Mouse (Mus musculus): ENCODE results near the gene Cfap99. TPM values are rescaled to one million over a fixed set of nuclear protein-coding genes. Genes with fewer than 3 reads are reported as not detected.

The Cfap99 gene
- polyA plus RNA-seq, 1 experiment from 2014 or later: not detected

DNA sequence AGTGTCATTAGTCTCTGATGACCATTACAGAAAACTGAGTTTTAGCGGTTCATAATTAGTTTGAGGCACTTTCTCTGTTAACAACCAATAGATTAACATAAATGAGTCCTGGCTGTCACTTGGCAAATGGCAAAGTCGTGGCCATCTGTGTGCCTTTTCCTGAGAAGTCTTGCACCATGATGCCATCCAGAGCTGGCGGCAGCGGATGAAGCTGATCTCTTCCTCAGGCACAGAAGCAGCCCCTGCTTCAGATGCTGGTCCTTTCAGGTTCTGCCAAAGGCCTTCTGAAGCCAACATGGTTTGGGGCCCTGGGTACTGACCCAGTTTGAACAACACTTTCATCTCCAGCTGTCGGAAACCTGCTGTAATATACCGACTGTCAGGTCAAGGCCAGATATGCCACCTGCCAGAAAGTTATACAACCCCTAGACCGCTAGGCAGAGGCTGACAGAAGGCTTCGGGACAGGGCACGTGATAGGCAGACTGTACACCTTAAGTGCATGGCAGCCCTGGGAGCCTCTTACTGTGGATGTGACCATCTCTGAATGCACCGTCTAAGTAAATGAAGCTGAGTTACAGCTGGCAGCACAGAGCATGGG, 10.6 kb downstream of the Cfap99 start:
- Histone ChIP-seq H3K27me3 (no peaks in the 10 kb centered on the region), H3K9me3 (replicated peaks) (no peaks in the 10 kb centered on the region), H3K9ac (no peak overlapping the region), H3K4me3 (replicated peaks) (no peak overlapping the region), H3K4me2 (no peak overlapping the region), H3K4me1 (no peaks in the 10 kb centered on the region), H3K27ac (no peak overlapping the region), H3K36me3 (no peaks in the 10 kb centered on the region)
- WGBS: 81% methylated on average over 10 of the region's 10 CpGs
- ATAC-seq (replicated peaks; ENCODE audit: low FRiP score): no peak

DNA sequence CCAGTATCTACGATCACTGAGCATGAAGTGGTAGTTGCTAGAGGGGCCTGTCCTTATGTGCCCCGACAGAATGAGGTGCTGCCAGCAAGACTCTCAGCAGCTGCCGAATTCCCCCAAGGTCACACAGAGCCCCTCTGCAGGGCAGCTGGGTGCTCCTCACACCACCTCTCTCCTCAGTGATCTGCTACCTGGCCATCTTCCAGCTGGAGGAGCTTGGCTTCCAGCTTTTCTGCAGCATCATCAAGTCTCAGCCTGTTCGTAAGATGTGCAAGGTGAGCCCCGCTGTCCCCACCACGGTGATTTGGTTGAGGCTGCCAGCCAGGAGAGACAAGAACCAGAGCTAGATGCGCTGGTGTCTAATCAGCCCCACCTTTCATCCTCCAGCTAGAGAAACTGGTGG, 14.0 kb downstream of the Cfap99 start:
- ATAC-seq (replicated peaks; ENCODE audit: low FRiP score): no peak
- no peak overlapping the region for H3K4me2 ChIP-seq
- H3K4me3 ChIP-seq (replicated peaks): no peak overlapping the region
- WGBS: 83% methylated on average over 7 of the region's 7 CpGs
- no peaks in the 10 kb centered on the region for H3K27me3 ChIP-seq
- H3K27ac ChIP-seq: no peak overlapping the region
- no peaks in the 10 kb centered on the region for H3K4me1 ChIP-seq
- H3K9ac ChIP-seq: no peak overlapping the region
- no peaks in the 10 kb centered on the region for H3K9me3 ChIP-seq (replicated peaks)
- H3K36me3 ChIP-seq: no peaks in the 10 kb centered on the region

DNA sequence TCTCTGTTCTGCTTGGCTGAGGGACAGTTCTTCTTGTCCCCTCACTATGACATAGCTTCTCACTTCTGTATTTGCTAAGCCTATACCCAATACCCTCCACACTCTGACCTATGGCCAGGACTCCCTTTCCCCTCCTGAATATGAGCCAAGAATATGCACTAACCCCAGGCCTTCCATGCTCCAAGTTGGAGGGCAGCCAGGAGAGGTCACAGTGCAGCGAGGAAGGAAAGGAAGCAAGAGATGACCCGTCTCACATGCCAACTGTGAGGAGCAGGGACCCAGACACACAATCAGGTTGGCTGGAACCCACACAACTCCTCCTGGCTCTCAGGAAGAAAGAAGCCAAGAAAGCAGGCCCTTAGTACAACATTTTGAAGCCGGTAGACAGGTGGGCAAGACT, 20.6 kb downstream of the Cfap99 start:
- Histone ChIP-seq H3K9ac (no peak overlapping the region), H3K4me2 (no peak overlapping the region), H3K9me3 (replicated peaks) (no peaks in the 10 kb centered on the region), H3K27me3 (no peaks in the 10 kb centered on the region), H3K4me1 (no peaks in the 10 kb centered on the region), H3K27ac (no peak overlapping the region), H3K4me3 (replicated peaks) (no peak overlapping the region), H3K36me3 (no peaks in the 10 kb centered on the region)
- no peak for ATAC-seq (replicated peaks; ENCODE audit: low FRiP score)
- WGBS: 67% methylated on average over 3 of the region's 3 CpGs

DNA sequence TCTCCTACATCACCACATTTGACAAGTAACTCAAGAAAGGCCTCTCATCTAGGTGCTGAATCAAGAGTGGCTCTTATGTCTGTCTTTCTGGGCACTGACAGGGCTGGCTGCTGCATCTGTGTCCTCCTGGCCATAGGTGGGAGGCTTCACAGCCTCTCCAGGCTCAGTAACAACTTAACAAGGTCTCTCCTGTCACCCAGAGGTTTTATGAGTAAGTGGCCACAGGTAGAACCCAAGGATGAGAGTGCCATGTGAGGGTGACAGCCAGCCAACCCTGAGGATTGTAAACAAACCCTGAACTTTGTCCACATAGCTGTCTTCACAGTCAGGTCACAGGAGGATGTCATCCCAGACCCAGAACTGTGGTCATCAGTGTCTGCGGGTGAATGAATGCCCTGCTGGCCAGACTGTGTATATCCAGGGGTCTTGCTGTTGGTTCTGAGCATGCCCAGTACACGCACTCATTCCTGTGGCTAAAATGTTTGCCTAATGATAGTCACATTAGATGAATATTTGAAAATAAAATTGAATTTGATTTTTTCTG, 31.2 kb downstream of the Cfap99 start:
- H3K27me3 ChIP-seq: no peaks in the 10 kb centered on the region
- no peak overlapping the region for H3K27ac ChIP-seq
- H3K4me1 ChIP-seq: no peaks in the 10 kb centered on the region
- H3K4me3 ChIP-seq (replicated peaks): no peak overlapping the region
- H3K36me3 ChIP-seq: no peaks in the 10 kb centered on the region
- H3K4me2 ChIP-seq: no peak overlapping the region
- ATAC-seq (replicated peaks; ENCODE audit: low FRiP score): no peak
- H3K9ac ChIP-seq: no peak overlapping the region
- 62% methylated on average over 2 of the region's 2 CpGs for WGBS
- H3K9me3 ChIP-seq (replicated peaks): no peaks in the 10 kb centered on the region

DNA sequence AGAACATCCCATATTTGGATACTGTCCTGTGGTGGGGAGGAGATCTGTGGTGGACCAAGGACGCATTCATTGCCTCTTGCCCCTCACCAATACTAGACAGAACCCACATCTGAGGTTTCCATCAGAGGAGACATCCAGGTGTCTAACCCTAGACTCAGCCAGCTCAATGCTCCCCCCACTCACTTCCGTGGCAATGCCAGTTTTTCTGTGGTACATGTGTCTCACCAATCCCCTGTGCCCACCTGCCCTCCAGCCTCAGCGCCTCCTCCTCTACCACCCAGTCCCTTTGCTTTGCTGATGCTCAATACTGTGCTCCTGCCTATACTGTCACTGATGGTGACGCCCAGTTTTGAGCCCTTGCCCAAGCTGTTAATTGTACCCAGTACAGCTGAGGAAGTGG, 32.8 kb downstream of the Cfap99 start:
- WGBS: 88% methylated on average over 4 of the region's 4 CpGs
- peaks cover 2% of the 10 kb centered on the region for H3K4me1 ChIP-seq
- no peaks in the 10 kb centered on the region for H3K36me3 ChIP-seq

DNA sequence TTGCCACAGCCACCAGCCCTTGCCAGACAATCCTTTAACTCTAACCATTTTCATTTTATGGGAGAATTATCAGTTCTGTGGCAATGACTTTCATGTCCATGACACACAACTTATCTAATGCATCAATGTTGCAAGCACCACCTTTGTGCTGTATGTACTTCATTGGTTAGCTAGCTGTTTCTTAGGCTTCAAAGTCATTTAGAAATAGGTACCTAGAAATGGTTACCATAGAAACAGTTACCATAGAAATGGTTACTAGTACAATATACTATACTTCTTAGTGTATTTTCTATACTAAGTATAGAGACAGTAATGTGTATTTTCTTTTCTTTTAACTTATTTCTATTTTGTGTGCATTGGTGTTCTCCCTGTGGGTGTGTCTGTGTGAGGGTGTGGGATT, 36.9 kb downstream of the Cfap99 start:
- peaks cover 10% of the 10 kb centered on the region for H3K27me3 ChIP-seq
- no peak overlapping the region for H3K4me2 ChIP-seq
- H3K9me3 ChIP-seq (replicated peaks): no peaks in the 10 kb centered on the region
- no peak overlapping the region for H3K9ac ChIP-seq
- H3K4me3 ChIP-seq (replicated peaks): no peak overlapping the region
- ATAC-seq (replicated peaks; ENCODE audit: low FRiP score): no peak
- H3K4me1 ChIP-seq: peaks cover 12% of the 10 kb centered on the region
- no peak overlapping the region for H3K27ac ChIP-seq
- no peaks in the 10 kb centered on the region for H3K36me3 ChIP-seq

More for the DNA sequence above, 32.8 kb downstream of the Cfap99 start:
- Histone ChIP-seq H3K9ac (no peak overlapping the region), H3K4me2 (no peak overlapping the region), H3K27me3 (no peaks in the 10 kb centered on the region), H3K4me3 (replicated peaks) (no peak overlapping the region), H3K9me3 (replicated peaks) (no peaks in the 10 kb centered on the region), H3K27ac (no peak overlapping the region)
- no peak for ATAC-seq (replicated peaks; ENCODE audit: low FRiP score)

DNA sequence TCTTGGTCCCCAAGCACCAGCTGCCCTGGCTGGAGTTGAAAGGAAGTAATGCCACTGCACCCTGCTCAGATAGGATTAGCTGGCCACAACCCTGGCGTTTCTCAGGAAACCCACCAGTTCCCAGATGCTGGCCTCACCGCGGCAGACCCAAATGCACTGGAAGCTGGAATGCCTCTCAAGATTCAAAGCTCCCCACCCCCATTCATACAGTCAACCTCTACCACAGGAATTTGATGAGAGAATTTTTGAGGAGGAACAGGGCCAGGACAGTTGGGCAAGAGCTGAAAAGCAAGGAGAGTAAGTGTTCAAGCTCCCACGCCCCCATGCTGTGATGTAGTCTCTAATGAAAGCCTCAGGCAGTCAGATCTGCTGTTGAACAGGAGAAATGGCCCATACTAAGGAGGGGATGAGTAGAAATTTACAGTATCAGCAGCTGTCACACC, 37.9 kb downstream of the Cfap99 start:
- no peaks in the 10 kb centered on the region for H3K9me3 ChIP-seq (replicated peaks)
- no peaks in the 10 kb centered on the region for H3K36me3 ChIP-seq
- peaks cover 12% of the 10 kb centered on the region for H3K4me1 ChIP-seq
- ATAC-seq (replicated peaks; ENCODE audit: low FRiP score): no peak
- no peak overlapping the region for H3K27ac ChIP-seq
- no peak overlapping the region for H3K9ac ChIP-seq
- 33% methylated on average over 4 of the region's 4 CpGs for WGBS
- 0 out of 2 replicates have a peak overlapping the region, but pooled peaks have one; percentile 72 for H3K4me2 ChIP-seq
- H3K27me3 ChIP-seq: peaks cover 10% of the 10 kb centered on the region
- no peak overlapping the region for H3K4me3 ChIP-seq (replicated peaks)

DNA sequence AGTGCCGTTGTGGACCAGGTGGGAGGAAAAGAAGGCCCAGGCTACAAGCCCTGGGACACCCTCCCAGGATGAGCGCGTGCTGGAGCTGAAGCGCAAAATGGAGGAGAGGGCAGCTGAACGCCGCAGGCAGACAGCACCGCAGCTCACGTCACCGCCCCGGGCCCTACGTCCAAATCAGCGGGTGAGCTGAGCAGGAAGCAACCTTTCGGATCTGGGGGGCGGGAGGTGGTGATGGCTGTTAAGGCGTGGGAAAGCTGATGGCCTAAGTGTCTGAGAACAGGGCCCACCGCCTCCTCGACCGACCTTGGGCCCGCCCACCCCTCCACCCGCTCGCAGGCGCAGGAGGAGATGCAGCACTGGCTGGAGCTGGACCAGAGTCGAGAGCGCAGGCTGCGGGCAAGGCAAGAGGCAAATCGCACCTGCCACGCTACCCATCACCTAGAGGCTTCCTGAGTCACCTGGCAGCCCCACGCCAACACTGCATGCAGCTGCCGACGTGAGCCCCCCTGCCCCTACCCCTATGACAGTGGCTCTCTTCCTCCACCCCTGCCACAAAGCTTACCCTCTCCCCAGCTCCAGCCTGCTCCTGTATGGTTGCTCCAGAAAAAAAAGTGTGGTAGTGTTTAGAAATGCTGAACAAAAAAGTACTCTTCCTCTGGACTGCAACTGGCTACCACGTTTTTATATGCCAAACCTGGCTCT, 38.6 kb downstream of the Cfap99 start:
- H3K9ac ChIP-seq: peak overlapping the region; percentile 45
- no peaks in the 10 kb centered on the region for H3K9me3 ChIP-seq (replicated peaks)
- no peak overlapping the region for H3K27ac ChIP-seq
- peak overlapping the region; percentile 41 for H3K4me3 ChIP-seq (replicated peaks)
- H3K27me3 ChIP-seq: peaks cover 10% of the 10 kb centered on the region
- ATAC-seq (replicated peaks; ENCODE audit: low FRiP score): peak; percentile 82; the same call in 1 of the 2 replicates
- H3K4me1 ChIP-seq: peaks cover 12% of the 10 kb centered on the region
- no peaks in the 10 kb centered on the region for H3K36me3 ChIP-seq
- peak overlapping the region; percentile 72 for H3K4me2 ChIP-seq
- WGBS: 11% methylated on average over 31 of the region's 31 CpGs

DNA sequence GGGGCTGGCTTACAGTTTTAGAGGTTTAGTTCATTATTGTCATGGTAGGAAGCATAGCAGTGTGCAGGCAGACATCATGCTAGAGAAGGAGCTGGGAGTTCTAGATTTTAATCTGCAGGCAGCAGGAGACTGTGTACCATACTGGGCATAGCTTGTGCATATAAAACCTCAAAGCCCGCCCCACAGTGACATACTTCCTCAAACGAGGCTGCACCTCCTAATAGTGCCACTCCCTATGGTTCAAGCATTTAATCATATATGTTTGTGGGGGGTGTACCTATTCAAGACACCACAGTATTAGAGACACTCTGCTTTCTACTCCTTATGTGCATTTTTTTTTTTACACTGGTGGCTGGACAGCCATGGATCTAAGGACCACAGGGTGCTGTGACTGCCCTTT, 41.7 kb downstream of the Cfap99 start:
- H3K9me3 ChIP-seq (replicated peaks): no peaks in the 10 kb centered on the region
- no peak overlapping the region for H3K4me2 ChIP-seq
- ATAC-seq (replicated peaks; ENCODE audit: low FRiP score): no peak
- H3K9ac ChIP-seq: no peak overlapping the region
- H3K27me3 ChIP-seq: peaks cover 10% of the 10 kb centered on the region
- H3K27ac ChIP-seq: no peak overlapping the region
- H3K4me3 ChIP-seq (replicated peaks): no peak overlapping the region
- no peaks in the 10 kb centered on the region for H3K36me3 ChIP-seq
- H3K4me1 ChIP-seq: peaks cover 13% of the 10 kb centered on the region
- 86% methylated on average over 2 of the region's 2 CpGs for WGBS

DNA sequence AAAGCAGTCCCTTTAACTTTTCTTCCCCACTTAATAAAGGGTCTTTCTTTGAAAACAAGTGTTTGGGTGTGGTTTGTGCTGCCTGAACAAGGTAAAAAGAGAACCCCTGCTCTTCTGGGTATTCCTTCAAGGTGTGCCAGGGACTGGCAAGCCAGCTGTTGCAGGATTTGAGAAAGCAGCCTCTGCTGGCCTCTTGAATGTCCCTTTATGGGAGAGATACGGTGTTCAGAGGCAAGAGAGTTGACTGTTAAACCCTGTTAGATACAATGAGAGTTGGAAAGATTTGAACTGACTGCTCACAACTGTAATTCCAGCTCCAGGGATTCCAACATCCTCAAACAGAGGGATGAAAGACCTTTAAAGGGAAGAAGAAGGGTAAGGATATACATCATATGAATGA, 45.7 kb downstream of the Cfap99 start:
- WGBS: 94% methylated on average over 1 of the region's 1 CpGs
- Histone ChIP-seq H3K27me3 (no peaks in the 10 kb centered on the region), H3K4me3 (replicated peaks) (no peak overlapping the region), H3K36me3 (peaks cover 6% of the 10 kb centered on the region; the same call in 1 of the 2 replicates), H3K9ac (no peak overlapping the region), H3K9me3 (replicated peaks) (no peaks in the 10 kb centered on the region), H3K4me1 (peaks cover 18% of the 10 kb centered on the region; the same call in 1 of the 2 replicates), H3K4me2 (no peak overlapping the region), H3K27ac (no peak overlapping the region)
- ATAC-seq (replicated peaks; ENCODE audit: low FRiP score): no peak

DNA sequence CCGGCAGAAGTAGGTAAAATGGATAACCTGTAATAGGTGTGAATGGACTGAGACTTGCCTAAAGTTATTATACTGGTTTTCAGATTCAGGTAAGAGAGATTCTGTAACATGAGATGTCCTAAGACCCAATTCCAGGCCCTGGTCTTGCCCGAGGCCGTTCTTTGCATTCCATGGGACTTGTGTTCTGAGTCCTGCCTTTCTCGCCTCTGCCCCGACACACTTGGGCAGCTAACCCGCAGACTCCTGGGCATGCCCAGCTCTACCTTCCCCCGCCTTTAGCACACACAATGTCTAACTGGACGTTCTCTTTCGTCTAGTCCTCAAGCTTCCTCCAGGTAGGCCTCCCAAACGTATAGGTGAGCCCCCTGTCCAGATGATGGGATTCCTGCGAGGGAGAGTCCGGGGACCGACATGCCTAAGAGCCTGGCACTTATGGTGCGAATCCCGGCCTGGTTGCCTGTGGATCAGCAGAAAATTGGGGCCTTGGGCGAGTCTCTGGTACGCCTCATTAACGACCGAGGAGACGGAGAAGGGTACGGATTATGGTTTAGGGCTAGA, 47.2 kb downstream of the Cfap99 start:
- Histone ChIP-seq H3K9ac (peak overlapping the region; percentile 77), H3K36me3 (peaks cover 6% of the 10 kb centered on the region; the same call in 1 of the 2 replicates), H3K4me2 (peak overlapping the region; percentile 67), H3K4me1 (peaks cover 18% of the 10 kb centered on the region; the same call in 1 of the 2 replicates), H3K9me3 (replicated peaks) (no peaks in the 10 kb centered on the region), H3K4me3 (replicated peaks) (peak overlapping the region; percentile 95), H3K27ac (peak overlapping the region; percentile 92), H3K27me3 (no peaks in the 10 kb centered on the region)
- ATAC-seq (replicated peaks; ENCODE audit: low FRiP score): peak; percentile 73
- WGBS: 1% methylated on average over 21 of the region's 21 CpGs

DNA sequence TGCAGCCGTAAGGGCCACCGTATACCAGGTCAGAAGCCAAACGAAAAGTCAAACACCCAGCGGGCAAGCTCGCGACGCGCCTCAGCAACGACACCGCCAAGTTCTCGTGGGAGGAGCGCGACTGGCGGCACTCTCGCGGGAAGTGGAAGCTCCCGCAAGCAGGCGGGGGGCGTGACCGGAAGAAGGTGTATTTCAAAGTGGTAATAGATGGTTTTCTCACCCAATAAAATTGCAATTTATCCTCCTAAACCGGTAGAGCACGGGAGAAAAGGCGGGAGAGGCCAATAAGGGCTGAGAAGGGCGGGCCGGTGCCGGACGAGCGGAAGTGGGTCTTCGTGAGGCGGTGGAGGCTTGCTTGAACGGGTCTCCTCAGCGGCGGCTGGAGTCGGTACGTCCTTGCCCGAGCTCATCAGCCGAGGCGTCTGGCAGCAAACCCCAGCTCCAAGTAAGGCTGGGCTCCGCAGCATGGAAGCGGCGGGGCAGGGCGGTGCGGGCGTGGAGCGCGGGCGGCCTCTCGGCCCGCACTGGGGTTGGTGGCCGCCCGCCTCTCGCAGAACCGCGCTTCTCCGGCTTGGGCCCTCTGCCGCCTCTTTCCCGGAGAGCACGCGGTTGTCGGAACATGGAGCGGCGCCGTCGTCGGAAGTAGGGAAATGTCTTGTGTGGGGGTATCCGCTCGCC, 47.8 kb downstream of the Cfap99 start, which contains the start of gene Rnf4:
Gene Rnf4 (plus strand): TSS at position 193 of the 678 bp plus-strand sequence.
- Histone ChIP-seq H3K9ac (peak within 1 kb of the TSS; percentile 95), H3K27ac (peak within 1 kb of the TSS; percentile 98), H3K4me2 (peak within 1 kb of the TSS; percentile 76), H3K27me3 (no peaks in the 10 kb centered on the region), H3K4me1 (peaks cover 18% of the 10 kb centered on the region; the same call in 1 of the 2 replicates), H3K36me3 (peaks cover 6% of the 10 kb centered on the region; the same call in 1 of the 2 replicates), H3K4me3 (replicated peaks) (peak within 1 kb of the TSS; percentile 95), H3K9me3 (replicated peaks) (no peaks in the 10 kb centered on the region)
- under 1% methylated on average over 67 of the region's 67 CpGs for WGBS
- ATAC-seq (replicated peaks; ENCODE audit: low FRiP score): peak; percentile 97

Data from kidney, embryonic 15.5 days (tissue).